Mouse (Mus musculus) adrenal gland, postnatal 10 days (tissue): ENCODE results near the gene Ube2e3. TPM values are rescaled to one million over a fixed set of nuclear protein-coding genes. Genes with fewer than 3 reads are reported as not detected.

Experiments used
- DNase-seq: peaks from one replicate; pipeline ENCODE4 v3.0.0; 2021; ENCODE audit warnings: mixed read lengths
- total RNA-seq, 2 experiments: library from RNA; stranded (reverse); gene quantifications; 2 replicates each; pipeline ENCODE4 v1.2.3; 2021

Ube2e3 gene
- total RNA-seq, 2 experiments from 2014 or later = 50.5 to 57.5 TPM

- no peak for DNase-seq
Observed at GRCm38 (mm10) chr2:78882068-78882467, 14.1 kb downstream of the Ube2e3 start.

GRCm38 (mm10) chr2:78882743-78883433 is 15.0 kb downstream of the Ube2e3 start:
- DNase-seq = no peak

GRCm38 (mm10) chr2:78886446-78886845 is 18.5 kb downstream of the Ube2e3 start:
- no peak for DNase-seq

- no peak for DNase-seq
Observed at GRCm38 (mm10) chr2:78888190-78888589, 20.3 kb downstream of the Ube2e3 start.

- no peak for DNase-seq
Observed at GRCm38 (mm10) chr2:78895216-78895615, 27.3 kb downstream of the Ube2e3 start.

GRCm38 (mm10) chr2:78905916-78906315 is 38.0 kb downstream of the Ube2e3 start:
- DNase-seq = no peak

- DNase-seq = no peak
Observed at GRCm38 (mm10) chr2:78911516-78911915, 43.6 kb downstream of the Ube2e3 start.

GRCm38 (mm10) chr2:78914861-78915260 is 46.9 kb downstream of the Ube2e3 start:
- DNase-seq = no peak

- DNase-seq = no peak
Observed at GRCm38 (mm10) chr2:78922980-78923674, 55.2 kb downstream of the Ube2e3 start.

GRCm38 (mm10) chr2:78925807-78926206 is 57.9 kb downstream of the Ube2e3 start:
- no peak for DNase-seq

GRCm38 (mm10) chr2:78927625-78928024 is 59.7 kb downstream of the Ube2e3 start:
- DNase-seq = no peak

- DNase-seq = no peak
Observed at GRCm38 (mm10) chr2:78928080-78928479, 60.2 kb downstream of the Ube2e3 start.

- DNase-seq = no peak
Observed at GRCm38 (mm10) chr2:78931358-78931757, 63.4 kb downstream of the Ube2e3 start.

GRCm38 (mm10) chr2:78959451-78959850 is 91.5 kb downstream of the Ube2e3 start:
- no peak for DNase-seq

GRCm38 (mm10) chr2:78960288-78960687 is 92.4 kb downstream of the Ube2e3 start:
- DNase-seq = no peak

- no peak for DNase-seq
Observed at GRCm38 (mm10) chr2:78961023-78961422, 93.1 kb downstream of the Ube2e3 start.

GRCm38 (mm10) chr2:78961580-78961979 is 93.7 kb downstream of the Ube2e3 start:
- DNase-seq = no peak

GRCm38 (mm10) chr2:78964995-78965394 is 97.1 kb downstream of the Ube2e3 start:
- DNase-seq = no peak

GRCm38 (mm10) chr2:78965396-78965795 is 97.5 kb downstream of the Ube2e3 start:
- no peak for DNase-seq

GRCm38 (mm10) chr2:78970088-78970487 is 102.2 kb downstream of the Ube2e3 start:
- DNase-seq = no peak
